Mouse (Mus musculus): Measurements from ENCODE around the gene Acacb.

Gene Acacb

GRCm38 (mm10) chr5:114299883-114300610 is 153.7 kb downstream of the Acacb start:
- DNase-seq (ENCODE audit: low spot score in 2 of 2): no peak

Data from frontal cortex, postnatal 10 days (tissue).